Mouse (Mus musculus) spleen, adult 12 weeks (tissue): ENCODE data around the gene Slit3.

Experiments
- DNase-seq: peaks from one replicate; pipeline ENCODE4 v3.0.0; 2022; ENCODE audit warnings: low spot score

The Slit3 gene

DNA sequence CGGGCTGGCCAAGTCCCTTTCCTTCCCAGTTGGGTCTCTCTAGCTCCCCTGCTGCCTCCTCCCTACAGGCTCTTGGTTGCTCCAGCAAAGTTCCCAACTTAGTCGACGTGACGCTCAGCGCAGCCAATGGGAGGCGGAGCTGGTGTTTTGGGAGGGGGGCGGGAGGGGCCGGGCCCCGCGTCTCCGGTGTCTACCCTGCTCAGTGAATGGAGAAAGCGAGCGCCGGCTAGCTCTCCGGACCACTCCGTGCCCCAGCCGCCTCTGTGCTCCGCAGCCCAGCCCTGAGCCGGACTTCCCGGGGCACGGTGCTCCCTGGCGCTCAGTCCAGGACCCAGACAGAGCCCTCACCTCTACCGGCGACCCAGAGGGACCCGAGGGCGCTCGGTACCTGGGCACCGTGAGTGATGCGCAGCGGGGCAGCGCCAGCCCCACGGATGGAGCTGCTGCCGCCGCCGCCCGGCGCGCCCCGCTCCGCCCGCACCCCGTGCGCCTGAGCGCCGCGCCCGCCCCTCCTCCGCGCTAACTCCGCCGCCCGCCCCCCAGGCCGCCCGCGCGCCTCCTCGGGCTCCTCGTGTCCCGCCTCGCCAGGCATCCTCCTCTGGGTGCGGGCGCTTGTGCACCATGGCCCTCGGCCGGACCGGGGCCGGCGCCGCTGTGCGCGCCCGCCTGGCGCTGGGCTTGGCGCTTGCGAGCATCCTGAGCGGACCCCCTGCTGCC, at the start of gene Slit3:
Slit3 (plus strand) TSS at position 331 of the 717 bp plus-strand sequence.
- DNase-seq: no peak

DNA sequence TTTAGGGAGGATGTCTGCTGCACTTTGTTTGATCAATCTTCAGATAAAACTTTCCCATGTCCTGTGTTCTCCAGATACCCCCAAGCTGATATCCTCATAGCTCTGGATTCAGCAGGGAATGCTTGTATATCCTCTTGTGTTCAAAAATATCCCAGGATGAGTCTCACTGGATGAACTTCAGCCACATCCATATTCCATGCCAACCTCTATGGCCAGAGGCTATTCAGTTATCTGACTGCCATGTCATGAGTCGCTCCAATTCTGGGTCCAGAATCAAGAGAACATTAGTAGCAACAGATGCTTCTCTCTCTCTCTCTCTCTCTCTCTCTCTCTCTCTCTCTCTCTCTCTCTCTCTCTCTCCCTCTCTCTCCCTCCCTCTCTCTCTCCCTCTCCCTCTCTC, 49.6 kb upstream of the Slit3 start:
- DNase-seq: no peak

DNA sequence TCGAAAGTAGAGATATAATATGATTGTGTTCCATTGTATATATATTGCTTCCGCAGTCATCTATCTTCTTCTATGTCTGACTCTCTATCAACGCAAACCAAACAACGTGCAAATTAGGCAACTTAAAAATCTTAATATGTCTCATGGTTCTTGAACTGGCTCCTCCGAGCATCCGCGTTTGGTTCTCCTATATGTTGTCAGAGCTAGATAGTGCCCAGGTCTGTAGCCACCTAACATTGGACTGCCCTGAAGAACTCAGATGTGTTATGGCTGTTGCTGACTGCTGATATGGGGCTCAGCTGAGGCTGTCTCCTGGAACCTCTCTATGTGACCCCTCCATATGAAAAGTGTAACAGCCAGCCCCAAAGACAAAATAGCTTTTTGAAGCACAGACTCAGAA, 45.6 kb upstream of the Slit3 start:
- no peak for DNase-seq

DNA sequence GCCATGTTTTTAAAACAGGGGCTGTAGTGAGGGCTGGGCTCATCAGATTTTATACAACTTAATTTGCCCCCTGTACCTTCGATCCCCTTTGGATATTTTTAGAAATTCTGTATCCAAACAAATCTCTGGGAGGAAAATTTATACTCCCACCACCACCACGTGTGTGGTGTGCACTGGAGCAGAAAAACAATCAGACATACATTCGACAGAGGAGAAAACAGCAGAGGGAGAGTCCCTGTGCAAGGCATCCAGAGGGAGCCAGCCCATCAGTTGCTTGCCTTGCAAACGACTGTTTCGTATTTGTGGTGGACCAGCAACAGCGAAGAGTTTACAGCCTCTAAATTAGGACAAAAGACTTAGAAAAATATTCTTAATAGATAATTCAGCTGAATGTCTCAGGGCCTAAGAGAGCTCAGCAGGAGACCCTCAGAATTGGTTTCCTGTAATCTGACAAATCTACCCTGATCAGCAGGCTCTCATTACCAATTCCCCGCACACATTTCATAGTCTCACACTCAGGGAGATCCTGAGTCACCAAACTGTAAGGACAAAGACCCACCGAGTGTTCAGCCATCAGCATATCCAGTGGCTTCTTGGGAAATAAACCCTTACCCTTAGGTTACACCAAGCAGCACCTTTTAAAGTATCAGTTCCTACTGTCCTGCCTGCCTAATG, 40.4 kb upstream of the Slit3 start:
- no peak for DNase-seq

DNA sequence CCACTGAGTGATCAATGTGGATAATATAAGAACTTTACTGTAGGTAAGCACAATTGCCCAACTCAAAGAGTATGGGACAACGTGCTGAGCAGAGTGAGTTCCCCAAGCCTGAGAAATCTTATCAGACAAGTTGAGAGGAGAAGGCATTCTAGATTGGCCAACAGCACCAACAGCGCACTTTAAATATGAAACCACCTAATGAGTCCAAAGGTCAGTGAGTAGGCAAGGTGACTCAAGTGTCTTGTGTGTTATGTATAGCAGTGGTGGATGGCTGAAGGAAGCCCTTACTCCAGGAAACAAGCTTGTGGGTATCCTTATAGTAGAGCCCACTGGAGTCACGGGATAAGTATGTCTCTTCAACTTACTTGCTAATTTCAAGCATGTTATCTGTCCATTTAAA, 38.7 kb upstream of the Slit3 start:
- no peak for DNase-seq

DNA sequence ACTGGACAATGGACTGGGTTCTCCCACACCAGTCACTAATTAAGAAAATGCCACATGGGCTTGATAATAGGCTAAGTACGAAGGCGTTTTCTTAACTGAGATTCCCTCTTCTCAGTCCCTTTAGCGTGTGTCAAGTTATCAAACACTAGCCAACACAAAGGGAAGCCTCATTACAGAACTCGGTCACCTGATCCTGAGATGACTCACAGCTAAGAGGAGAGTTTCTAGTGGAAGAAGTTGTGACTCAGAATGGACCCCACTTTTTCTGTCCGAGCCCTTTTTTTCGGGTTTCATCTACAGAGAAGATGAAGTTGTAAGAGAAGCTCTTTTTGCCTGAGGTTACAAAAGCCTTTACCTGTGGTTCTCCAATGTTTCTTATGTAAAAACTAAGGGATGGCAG, 38.0 kb upstream of the Slit3 start:
- DNase-seq: no peak

DNA sequence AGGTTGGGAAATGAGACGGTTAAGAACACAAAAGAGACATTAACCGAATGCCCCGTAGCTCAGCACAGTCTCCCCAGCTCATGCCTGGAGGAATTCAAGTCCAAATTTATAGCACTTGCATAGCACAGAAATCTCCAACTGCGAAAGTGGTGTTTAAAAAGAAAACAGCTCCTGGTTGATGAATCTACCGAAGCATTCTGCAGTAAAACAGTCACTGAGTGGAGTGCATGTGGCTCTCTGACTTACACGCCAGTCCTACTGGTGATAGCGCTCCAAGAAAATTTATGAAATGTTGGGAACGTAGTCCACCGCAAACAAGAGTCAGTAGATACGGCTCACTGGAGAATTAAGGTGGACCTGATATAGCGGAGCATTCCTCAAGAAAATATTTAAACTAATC, 35.7 kb upstream of the Slit3 start:
- no peak for DNase-seq

DNA sequence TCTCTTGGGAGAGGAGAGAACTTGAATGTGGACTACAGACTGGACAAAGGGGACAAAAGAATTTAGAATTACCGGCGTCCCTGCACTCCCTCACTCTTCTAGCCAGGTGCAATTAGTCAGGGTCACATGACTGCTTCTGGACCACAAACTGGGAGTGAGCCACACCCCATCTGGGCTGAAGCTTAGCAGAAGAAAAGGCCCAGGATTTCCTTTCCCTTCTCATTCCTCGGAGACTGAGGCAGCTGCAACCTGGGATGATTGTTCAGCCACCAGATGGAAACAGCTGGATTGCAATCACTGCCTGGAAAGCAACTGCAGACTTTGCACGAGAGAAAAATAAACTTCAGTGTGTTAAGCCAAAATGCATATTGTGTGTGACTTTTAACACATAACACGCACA, 35.0 kb upstream of the Slit3 start:
- DNase-seq: no peak

DNA sequence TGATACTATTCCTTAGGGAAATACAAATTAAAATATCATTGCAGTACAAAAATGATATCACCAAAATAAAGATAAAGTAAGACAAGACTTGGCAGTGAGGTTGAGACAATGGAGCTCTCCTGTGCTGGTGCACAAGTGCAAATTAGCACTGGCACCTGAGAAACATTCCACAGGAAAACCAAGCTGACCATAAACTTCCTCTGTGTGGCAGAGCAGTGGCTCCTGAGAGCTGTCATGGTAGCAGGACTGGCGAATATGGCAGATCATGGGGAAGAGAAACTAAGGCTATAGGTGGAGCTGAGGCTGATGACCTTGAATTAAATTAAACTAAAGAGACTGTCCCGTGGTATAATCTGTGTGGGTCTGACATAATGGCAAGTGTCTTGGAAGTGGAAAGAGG, 33.6 kb upstream of the Slit3 start:
- DNase-seq: no peak

DNA sequence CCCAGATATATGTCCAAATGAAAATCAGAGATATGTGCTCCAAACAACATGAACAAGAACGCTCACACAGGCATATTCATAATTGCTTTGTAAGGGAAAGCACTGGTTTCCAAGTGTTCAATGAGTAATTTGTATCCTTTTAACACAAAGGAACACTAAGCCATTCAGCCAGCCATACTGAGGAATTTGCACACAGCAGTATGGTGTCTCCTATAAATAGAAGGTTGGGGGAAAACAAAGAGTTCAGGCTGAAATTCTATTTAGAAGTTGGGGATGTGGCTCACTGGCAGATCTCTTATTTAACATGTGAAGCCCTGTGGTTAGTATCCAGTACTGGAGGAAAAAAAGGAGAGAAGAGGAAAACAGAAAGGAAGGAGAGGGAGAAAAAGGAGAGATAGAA, 32.9 kb upstream of the Slit3 start:
- DNase-seq: no peak

DNA sequence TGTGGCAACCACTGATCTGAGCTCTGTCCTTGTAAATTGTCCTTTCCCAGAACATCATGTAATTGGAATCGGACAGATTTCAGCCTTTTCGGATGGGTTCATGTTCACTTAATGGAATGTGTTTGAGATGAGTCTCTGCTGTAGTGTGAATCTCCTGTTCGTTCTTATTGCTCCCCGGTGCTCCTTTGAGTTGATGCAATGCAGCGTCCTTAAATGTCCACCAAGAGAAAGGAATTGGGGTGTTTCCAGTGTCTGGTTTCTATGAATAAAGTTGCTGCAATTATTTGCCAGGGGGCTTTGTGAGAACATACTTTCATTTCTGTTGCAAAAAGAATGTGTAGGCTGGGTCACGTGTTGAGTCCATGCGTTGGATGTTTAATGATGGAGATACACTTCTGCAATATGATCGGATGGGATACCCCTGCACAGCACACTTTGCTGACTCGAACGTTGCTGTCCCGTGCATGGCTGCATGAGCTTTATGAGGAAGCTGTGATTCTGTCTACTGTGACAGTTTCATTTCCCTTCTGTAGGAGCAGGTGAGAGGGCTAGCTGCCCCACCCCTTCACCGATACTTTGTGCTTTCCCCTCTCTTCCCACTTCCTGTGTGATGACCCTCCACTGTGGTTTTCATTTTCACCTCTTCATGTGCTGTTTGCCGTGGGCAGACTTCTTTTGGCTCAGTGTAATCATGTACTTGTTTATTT, 30.2 kb upstream of the Slit3 start:
- DNase-seq: peak; percentile 26

DNA sequence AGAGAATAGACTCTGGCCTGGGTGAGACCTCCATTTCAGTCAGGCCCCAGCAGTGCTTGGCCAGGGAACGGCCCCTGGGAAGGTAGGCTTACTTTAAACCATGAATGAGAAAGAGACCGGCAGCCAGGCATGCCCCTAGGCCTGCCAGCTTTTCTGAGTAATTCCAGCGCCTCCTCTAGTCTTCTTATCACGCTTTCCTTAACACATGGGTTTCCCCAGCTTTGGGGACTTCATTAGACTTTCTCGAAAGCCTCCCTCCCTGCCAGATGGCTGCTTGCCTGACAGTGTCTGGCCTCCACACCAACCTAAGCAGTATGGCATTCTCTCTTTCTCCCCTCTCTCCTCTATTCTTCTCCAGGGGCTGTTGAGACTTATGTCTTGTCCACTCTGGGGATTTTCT, 24.5 kb upstream of the Slit3 start:
- no peak for DNase-seq

DNA sequence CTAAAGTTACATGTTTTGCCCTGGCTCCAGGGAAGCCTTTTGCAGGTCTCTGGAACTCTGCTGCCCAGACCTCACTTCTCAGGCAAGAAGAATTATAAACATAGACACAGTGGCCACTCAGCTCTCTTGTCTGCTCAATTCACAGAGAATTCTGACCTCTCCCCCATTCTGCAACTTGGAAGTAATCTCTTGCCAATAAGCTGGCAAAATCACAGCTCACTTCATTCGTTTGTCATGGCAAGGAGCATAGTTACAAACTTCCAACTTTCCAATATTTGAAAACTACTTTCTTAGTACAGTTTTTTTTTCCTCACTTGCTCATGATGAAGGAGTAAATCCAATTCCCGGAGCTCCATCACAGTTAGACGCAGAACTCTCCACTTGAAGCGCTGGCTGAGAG, 11.2 kb upstream of the Slit3 start:
- DNase-seq: no peak

DNA sequence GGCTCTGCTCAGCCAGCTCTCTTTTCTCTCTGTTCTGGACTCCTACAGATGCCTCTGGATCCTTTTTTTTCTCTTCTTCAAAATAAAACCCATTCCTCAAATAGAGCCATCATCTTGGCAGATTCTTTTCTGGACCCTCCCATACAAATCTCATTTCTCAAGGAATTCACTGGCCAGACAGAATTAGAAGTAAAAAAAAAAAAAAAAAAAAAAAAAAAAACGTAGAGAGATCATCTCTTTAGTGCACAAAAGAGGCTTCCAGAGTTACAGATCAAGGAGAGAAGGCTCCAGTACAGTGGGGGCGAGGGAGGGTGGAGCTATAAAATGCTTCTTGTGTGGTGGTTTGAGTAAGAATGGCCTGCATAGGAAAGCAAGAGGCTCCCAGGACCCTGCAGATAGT, 10.2 kb upstream of the Slit3 start:
- no peak for DNase-seq

DNA sequence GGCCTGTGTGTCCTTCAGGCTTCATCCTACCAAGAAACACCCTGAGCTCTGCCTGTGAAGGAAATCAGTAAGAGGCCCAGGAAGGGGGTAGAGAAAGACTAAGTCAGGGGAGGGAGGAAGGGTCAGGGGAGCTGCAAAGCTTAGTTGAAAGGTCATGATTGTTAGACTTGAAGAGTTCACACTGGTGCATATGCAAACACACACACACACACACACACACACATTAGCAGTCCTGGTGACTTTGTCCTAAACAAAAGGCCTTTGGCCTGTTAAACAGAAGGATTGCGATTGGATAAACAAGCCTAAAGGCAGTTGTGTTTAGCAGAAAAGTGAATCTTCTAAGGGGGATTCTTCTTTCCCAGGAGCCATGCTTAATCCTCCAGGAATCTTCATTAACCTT, 7.7 kb upstream of the Slit3 start:
- no peak for DNase-seq

DNA sequence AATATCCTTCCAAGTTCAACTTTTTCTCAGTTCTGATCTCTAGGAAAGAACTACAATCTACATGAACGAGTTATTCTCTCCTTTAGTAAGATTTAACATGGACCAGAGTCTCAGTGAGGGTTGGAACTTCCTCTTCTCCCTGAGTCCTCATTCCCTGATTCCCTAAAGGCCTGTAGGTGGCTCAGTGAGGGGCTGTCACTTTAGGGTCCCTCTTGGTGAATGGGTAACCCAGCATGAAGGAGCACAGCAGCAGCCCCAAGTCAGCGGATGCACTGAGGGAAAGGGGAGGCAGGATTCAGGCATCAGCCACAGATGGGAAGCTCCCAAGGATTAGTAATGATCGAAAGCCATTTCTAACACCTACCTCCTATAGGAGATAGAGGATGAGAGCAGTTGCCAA, 4.6 kb upstream of the Slit3 start:
- no peak for DNase-seq

DNA sequence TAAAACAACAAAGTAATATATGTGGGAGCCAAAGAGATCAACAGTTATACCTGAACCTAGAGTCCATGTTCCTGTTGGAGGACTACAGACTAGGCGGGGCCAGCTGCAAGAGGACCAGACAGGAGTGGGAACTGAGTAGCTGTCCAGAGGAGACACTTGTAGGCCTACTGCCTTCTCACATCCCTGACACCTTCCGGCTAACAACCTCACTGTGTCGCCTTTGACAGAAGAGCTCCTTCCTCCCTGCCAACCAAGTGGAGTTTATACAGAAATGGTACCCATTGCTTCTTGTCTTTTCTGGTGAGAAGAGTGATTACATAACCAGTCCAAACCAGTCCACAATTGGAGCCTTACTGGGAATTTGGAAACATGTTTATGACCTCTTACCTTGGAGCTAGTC, 3.2 kb upstream of the Slit3 start:
- DNase-seq: no peak

DNA sequence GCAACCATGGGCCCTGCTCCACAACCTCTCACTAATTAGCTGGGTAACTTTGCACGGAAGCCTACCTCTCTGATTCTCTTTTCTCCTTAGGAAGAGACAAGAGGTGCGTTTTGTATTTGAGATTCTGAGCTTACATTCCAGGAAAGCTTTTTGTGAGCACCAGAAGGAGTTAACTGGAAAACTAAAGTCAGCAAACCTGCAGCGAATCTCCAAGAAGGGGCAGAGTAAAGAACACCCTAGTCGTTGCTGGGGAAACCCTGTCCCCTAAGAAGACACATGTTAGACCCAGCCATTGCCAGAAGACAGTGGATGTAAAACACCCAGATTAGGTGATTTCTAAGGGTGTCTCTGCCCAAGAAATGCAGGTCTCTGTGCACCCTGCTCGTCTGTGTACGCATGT, 2.3 kb upstream of the Slit3 start:
- no peak for DNase-seq

DNA sequence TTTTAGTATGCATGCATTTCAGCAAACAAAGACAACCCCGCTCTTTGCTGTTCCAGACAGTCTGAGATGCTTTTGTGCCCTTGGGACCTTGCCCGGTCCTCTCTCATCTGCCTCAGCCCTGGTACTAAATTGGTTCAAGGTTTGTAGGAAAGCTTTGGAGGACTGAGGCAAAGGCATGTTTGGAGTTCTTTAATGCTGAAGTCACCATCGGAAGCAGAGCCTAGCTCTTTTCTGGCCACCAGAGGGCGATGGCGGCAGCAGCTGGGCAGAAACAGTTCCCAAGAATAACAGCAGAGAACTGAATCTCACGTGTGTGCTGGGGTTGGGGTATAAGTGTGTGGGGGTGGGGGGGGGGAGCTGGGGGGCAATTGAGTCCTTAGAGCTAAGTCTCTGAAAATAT, 1.7 kb upstream of the Slit3 start:
- DNase-seq: no peak

DNA sequence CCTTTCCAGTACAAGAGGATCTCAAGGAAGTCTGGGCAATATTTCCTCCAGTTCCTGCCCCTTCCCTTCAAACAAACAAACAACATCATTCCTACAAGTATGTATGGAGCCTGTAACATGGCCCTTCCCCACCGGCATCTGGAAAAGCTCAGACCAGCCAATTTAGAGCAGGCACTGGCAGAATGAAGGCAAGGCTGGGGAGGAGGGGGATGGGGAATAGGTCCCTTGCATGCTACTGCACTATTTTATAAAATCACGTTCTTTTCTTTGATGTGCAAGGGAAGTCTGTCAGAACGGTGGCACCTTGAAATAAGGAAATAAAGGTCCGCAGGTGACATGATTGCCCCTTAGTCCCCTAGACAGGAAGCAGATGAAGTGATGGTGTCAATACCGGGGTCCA, 948 bp upstream of the Slit3 start:
- no peak for DNase-seq

DNA sequence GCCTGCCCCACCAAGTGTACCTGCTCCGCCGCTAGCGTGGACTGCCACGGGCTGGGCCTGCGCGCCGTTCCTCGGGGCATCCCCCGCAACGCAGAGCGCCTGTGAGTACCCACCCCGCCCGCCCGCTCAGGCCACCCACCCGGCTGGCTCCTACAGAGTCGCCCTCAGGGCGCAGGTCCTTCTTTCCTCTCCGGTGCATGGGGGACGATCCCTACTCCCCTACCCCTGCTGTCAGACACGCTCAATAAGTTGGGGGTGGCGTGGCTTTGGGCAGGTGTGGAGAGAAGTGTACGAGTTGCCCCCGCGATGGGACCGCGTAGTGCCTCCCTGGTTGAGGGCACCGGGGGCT, 561 bp downstream of the Slit3 start:
- DNase-seq: no peak

DNA sequence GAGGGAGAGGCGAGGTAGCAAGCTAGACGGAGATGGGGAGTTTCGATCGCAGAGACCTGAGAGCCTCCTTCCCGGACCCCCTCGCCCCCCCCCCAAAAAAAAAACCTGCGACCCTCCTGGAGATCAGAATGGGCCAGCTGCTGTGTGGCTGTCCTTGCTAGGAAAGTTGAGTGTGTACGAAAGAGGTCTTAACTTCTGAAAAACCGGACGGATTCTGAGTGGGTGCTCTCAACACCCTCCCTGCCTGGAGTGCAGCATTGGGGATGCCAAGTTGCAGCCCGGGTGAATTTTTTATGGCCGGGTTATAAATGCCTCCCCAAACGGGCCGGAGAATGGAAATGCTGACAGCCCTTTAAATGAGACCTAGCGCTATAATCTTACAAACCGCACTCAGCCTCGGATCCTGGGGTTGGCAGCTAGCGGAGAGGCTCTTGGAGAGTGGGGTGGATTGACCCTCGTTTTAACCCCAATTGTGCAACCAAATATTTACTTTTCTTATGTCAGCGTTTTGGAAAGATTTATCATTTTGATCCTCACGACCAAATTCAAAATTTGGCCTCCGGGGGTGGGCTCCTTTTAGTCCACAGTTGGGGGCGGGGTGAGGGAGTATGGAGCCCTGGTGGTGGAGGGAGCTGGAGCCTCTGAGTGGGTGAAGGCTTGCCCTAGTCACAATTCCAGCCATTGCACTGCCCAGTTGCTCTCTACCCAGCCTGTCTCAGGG, 1.2 kb downstream of the Slit3 start:
- no peak for DNase-seq
